Mouse (Mus musculus) heart, adult 2 months (tissue): ENCODE data around the gene Ctsa.

Experiments used
- CTCF ChIP-seq: fragments of 200-600 bp; IDR thresholded peaks from 2 replicates; pipeline ENCODE4 v1.8.1; 2022; ENCODE audit warnings: antibody characterized with exemption, mild to moderate bottlenecking, moderate library complexity
- EP300 ChIP-seq: fragments of 200-500 bp; IDR thresholded peaks from 2 replicates; pipeline ENCODE4 v1.6.1; 2011; ENCODE audit warnings: low read depth, low read length, control low read depth; ENCODE audit not compliant: insufficient read depth
- POLR2A ChIP-seq: fragments of 200-500 bp; IDR thresholded peaks from 2 replicates; pipeline ENCODE4 v1.6.1; 2011; ENCODE audit warnings: mild to moderate bottlenecking, low read depth, low read length, control low read depth; ENCODE audit not compliant: insufficient read depth

- no peak for TF ChIP-seq POLR2A
- no peak for TF ChIP-seq CTCF
- no peak for TF ChIP-seq EP300
These were observed 40.1 kb upstream of the Ctsa start for GRCm38 (mm10) chr2:164792400-164793190.
